Mouse (Mus musculus): ENCODE results near the gene Stap2.

The Stap2 gene

GRCm38 (mm10) chr17:56008356-56009087 is 3.1 kb upstream of the Stap2 start:
- in situ Hi-C loops (cut with MboI; ENCODE audit: unreplicated experiment in 2 of 2): no loop called here

GRCm38 (mm10) chr17:56007444-56008355 is 2.3 kb upstream of the Stap2 start:
- in situ Hi-C loops (cut with MboI; ENCODE audit: unreplicated experiment in 2 of 2): no loop called here

GRCm38 (mm10) chr17:56006956-56007355 is 1.6 kb upstream of the Stap2 start:
- in situ Hi-C loops (cut with MboI; ENCODE audit: unreplicated experiment in 2 of 2): no loop called here

GRCm38 (mm10) chr17:56003000-56003399 is 2.4 kb downstream of the Stap2 start:
- in situ Hi-C loops (cut with MboI; ENCODE audit: unreplicated experiment in 2 of 2): no loop called here

GRCm38 (mm10) chr17:55999794-56000499 is 5.4 kb downstream of the Stap2 start:
- in situ Hi-C loops (cut with MboI; ENCODE audit: unreplicated experiment in 2 of 2): no loop called here

- in situ Hi-C loops (cut with MboI; ENCODE audit: unreplicated experiment in 2 of 2): no loop called here
These were observed 9.4 kb downstream of the Stap2 start for GRCm38 (mm10) chr17:55996007-55996406.

- in situ Hi-C loops (cut with MboI; ENCODE audit: unreplicated experiment in 2 of 2): no loop called here
These were observed 15.0 kb downstream of the Stap2 start for GRCm38 (mm10) chr17:55990278-55990898.

GRCm38 (mm10) chr17:55986030-55986961 is 19.1 kb downstream of the Stap2 start, which contains the start of gene Fsd1:
Gene Fsd1, plus strand, starts transcription at chr17:55986509.
- in situ Hi-C loops (cut with MboI; ENCODE audit: unreplicated experiment in 2 of 2): no loop called here

- in situ Hi-C loops (cut with MboI; ENCODE audit: unreplicated experiment in 2 of 2): loop anchor here in 1 of 2 experiments (10.0 kb wide), 1 partner anchor 368 kb away; no protein-coding TSS in a partner anchor
These were observed 28.1 kb downstream of the Stap2 start for GRCm38 (mm10) chr17:55977301-55977700.

GRCm38 (mm10) chr17:55976255-55976862 is 29.0 kb downstream of the Stap2 start:
- in situ Hi-C loops (cut with MboI; ENCODE audit: unreplicated experiment in 2 of 2): loop anchor here in 1 of 2 experiments (10.0 kb wide), 1 partner anchor 368 kb away; no protein-coding TSS in a partner anchor

- in situ Hi-C loops (cut with MboI; ENCODE audit: unreplicated experiment in 2 of 2): loop anchor here in 1 of 2 experiments (5.0 to 25.0 kb wide), 3 partner anchors 41 to 373 kb away; partner anchors contain the start of gene Dpp9
These were observed 33.9 kb downstream of the Stap2 start for GRCm38 (mm10) chr17:55971453-55971852.

GRCm38 (mm10) chr17:55969966-55970891 is 35.2 kb downstream of the Stap2 start, which contains the start of gene Shd:
Gene Shd, plus strand, starts transcription at chr17:55970467.
- in situ Hi-C loops (cut with MboI; ENCODE audit: unreplicated experiment in 2 of 2): loop anchor here in 1 of 2 experiments (5.0 to 25.0 kb wide), 3 partner anchors 42 to 375 kb away; partner anchors contain the start of gene Dpp9

- in situ Hi-C loops (cut with MboI; ENCODE audit: unreplicated experiment in 2 of 2): loop anchor here in 1 of 2 experiments (25.0 kb wide), 1 partner anchor 243 kb away; the partner anchor contains the start of gene Dpp9
These were observed 35.8 kb downstream of the Stap2 start for GRCm38 (mm10) chr17:55969560-55969959.

GRCm38 (mm10) chr17:55968210-55968609 is 37.2 kb downstream of the Stap2 start:
- in situ Hi-C loops (cut with MboI; ENCODE audit: unreplicated experiment in 2 of 2): loop anchor here in 1 of 2 experiments (25.0 kb wide), 1 partner anchor 244 kb away; the partner anchor contains the start of gene Dpp9

- in situ Hi-C loops (cut with MboI; ENCODE audit: unreplicated experiment in 2 of 2): loop anchor here in 1 of 2 experiments (25.0 kb wide), 1 partner anchor 245 kb away; the partner anchor contains the start of gene Dpp9
These were observed 38.2 kb downstream of the Stap2 start for GRCm38 (mm10) chr17:55967186-55967585.

GRCm38 (mm10) chr17:55964996-55965395 is 40.4 kb downstream of the Stap2 start:
- in situ Hi-C loops (cut with MboI; ENCODE audit: unreplicated experiment in 2 of 2): loop anchor here (5.0 to 25.0 kb wide), 2 partner anchors 247 to 258 kb away; partner anchors contain the start of gene Dpp9 (in 1 of the 2)

GRCm38 (mm10) chr17:55964496-55964895 is 40.9 kb downstream of the Stap2 start:
- in situ Hi-C loops (cut with MboI; ENCODE audit: unreplicated experiment in 2 of 2): loop anchor here (5.0 to 25.0 kb wide), 2 partner anchors 248 to 257 kb away; partner anchors contain the start of gene Dpp9 (in 1 of the 2)

Measured in v-Abl transformed pro-B cells (cell line).